Mouse (Mus musculus) cerebellum, postnatal 14 days (tissue): ENCODE data around the gene Ephx1.
A peak's percentile ranks its signal among the peaks of the same experiment; 100 is the strongest.
"Not testable (repeated sequence)": the region's sequence is repeated elsewhere in the genome, so short reads cannot be mapped to it uniquely, and the experiment has no call there.

Experiments
- DNase-seq, 2 experiments: peaks; one replicate each; pipeline ENCODE4 v3.0.0; 2021; ENCODE audit warnings: mixed read lengths in 2 of 2

Ephx1 gene

DNA sequence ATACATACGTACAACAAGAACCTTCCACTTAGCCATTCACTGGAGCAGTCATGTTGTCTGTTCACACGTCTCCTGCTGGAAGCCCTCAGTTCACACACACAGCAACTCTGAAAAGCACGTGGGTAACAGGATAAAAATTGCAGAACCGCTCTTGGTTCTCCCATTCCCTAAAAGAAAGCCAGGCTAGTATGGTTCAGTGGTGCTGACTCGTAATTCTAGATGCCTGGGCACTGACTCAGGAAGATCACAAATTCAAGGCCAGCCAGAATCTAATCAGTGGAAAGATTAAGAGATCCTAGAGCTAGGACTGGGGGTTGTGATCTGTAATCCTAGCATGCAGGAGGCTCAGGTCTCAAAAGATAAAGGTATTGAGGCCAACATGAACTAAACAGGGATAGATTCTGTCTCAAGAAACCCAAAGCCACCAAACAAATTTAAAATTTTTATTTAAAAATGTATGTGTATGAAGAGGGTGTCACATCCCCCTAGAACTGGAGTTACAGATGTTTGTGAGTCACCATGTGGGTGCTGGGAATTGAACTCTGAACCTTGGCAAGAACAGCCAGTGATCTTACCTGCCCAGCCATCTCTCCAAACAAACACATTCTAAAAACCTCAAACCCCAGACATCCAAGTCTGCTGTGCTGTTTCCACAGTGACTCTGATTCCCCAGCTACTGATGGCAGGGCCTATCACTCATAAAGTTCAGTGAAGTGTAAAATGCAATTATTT, at the start of gene Ephx1:
Gene Ephx1 (minus strand): TSS at position 149 of the 732 bp plus-strand sequence.
- DNase-seq = no peak

DNA sequence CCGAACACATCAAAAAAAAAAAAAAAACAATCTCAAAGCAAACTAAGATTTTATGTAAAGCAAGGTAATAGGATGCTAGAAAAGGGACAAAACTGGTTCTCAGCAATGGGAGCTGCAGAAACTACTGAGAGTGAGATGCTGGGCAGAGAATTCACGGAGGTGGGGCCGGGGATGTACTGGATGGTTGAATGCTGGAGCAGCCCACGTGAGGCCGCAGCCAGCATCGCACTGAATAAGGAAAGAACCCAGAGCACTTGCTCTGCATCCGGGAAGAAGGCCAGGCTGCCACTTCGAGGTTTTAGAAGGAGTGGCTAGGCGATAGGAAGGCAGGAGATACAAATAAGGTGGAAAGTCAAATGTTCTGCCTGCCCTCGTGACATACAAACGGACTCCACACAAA, 49.0 kb upstream of the Ephx1 start:
- no peak for DNase-seq

DNA sequence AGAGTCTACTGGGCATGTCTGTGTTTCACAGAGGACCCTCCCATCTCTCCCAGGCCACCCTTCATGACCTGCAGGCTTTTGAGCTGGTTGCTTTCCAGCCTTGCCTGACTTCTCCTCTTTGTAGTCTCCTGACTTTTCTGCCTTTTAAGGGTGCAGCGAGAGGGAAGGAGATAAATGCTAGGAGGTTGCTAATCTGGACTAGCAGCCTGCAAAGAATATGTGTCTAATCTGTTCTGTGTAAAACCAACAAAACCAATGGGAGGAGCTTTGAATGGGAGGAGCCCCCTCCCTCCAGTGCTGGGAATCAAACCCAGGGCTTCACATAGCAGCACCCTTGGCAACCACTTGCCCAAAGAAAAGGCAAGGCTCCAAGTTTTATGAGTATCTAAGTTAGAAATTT, 47.6 kb upstream of the Ephx1 start:
- DNase-seq = no peak

- DNase-seq = peak; percentile 15 to 44
Observed at GRCm38 (mm10) chr1:181064648-181065047, 43.9 kb upstream of the Ephx1 start.

- DNase-seq = peak; percentile 55 to 67
Observed at GRCm38 (mm10) chr1:181063991-181064390, 43.3 kb upstream of the Ephx1 start.

DNA sequence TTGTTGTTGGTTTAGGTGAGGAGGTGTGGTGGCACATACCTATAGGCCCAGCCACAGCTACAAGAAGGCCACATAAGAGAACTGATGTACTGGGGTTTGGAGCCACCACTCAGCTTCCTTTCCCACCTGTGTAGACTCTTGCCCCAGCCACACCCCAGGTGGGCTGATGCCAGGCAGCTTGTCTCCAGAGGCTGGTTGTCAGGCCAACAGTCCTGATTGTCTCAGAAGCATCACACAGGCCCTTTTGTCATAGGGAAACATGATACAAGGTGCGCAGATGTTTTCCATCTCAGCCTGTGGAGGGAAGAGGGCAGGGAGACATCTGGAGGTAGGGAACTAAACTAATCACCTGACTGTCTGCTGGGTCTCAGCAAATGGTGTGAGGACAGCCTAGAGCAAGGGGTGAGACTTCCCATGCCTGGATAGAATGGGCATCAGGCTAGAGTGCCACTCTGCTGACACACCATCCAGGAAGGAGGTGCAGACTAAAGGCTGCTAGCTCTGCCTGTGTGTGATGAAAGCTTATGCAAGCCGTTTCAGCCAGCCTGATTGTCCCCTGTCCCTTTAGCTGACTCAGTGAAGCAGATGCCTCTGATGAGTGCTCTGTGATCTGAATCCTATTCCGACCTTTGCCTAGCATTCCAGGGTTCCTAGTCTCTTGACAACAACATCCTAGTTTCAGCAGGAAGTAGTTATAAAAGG, 41.2 kb upstream of the Ephx1 start:
- no peak for DNase-seq

GRCm38 (mm10) chr1:181052898-181053297, 32.2 kb upstream of the Ephx1 start:
- DNase-seq = no peak

DNA sequence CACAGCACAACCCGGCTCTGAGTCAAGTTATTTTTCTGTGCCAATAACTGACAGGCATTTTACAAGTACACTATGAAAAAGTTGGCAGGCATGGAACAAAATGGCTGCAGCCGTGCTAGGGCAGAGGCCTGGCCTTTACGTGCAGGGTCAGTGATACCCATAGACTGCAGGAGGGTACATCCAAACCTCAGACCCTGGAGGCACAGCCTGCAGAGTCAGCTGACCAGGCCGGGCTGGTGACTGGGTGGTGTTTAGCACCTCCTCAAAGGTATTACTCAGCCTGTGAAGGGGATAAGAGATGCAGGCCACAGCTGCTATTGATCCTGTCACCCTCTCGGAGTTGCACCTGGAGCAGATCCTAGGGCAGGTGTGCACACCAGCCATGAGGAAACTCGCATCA, 30.2 kb upstream of the Ephx1 start, which contains the start of gene 9130409I23Rik:
Gene 9130409I23Rik (plus strand): TSS at position 301 of the 400 bp plus-strand sequence.
- DNase-seq = no peak

DNA sequence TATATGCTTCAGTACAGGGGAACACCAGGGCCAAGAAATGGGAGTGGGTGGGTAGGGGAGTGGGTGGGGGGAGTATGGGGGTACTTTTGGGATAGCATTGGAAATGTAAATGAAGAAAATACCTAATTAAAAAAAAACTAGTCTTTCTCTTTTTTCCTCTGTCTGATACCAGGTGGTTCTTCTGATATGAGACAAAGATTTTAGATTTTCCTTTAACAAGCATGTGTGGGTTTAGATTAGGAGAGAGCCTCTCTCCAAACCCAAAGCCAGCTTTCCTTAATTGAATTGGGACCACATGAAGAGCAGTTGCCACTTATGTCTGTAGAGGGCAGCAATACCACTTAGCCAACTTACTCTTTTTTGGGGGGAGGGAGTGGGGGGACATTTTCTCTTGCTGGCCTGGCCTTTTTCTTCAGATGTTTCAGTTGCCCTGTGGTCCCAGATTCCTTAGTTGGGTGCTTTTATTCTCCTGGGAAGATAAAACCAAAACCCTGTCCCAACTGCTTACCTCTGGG, 28.7 kb upstream of the Ephx1 start:
- DNase-seq = no peak

DNA sequence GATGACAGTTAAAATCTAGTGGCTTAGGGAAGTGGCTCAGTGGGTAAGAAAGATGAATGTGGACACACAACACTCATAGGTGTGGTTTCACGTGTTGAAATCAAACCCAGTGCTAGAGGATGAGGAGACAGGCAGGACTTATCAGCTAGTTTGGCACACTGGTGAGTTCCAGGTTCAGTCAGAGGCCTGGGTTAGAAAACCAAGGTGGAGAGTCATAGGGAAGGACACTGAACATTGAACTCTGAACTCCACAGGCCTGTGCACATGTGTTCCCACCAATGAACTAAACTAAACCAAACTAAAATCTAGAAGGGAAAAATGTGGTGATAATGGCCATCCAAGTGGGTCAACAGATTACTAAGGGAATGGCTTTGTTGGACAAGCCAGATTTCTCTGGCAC, 26.8 kb upstream of the Ephx1 start:
- no peak for DNase-seq

DNA sequence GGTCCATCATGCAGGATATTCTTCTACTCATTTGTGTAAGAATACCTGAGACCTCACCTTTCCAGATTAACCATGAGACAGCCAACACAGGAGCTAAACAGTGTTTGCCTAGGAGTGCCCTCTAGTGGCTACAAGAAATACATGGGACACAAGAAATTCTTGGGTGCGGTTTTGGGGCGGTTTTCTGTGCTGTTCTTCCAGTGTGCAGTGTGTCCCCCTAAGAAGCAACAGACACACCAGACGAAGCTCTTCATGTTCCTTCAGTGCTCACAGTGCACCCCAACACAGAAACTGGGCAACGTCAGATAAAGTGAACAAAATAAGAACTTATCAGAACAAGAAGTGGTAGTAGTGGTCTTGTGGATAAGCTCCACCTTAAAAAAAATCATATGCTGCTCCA, 18.9 kb upstream of the Ephx1 start:
- peak; percentile 62 to 67 for DNase-seq

GRCm38 (mm10) chr1:181037623-181038022, 16.9 kb upstream of the Ephx1 start:
- peak; percentile 41 to 59 for DNase-seq

- not testable (repeated sequence) for DNase-seq
Observed at GRCm38 (mm10) chr1:181035015-181035778, 14.5 kb upstream of the Ephx1 start.

- peak; percentile 77 to 82 for DNase-seq
Observed at GRCm38 (mm10) chr1:181022265-181022664, 1.6 kb upstream of the Ephx1 start.

GRCm38 (mm10) chr1:181021488-181021865, 773 bp upstream of the Ephx1 start:
- DNase-seq = no peak

DNA sequence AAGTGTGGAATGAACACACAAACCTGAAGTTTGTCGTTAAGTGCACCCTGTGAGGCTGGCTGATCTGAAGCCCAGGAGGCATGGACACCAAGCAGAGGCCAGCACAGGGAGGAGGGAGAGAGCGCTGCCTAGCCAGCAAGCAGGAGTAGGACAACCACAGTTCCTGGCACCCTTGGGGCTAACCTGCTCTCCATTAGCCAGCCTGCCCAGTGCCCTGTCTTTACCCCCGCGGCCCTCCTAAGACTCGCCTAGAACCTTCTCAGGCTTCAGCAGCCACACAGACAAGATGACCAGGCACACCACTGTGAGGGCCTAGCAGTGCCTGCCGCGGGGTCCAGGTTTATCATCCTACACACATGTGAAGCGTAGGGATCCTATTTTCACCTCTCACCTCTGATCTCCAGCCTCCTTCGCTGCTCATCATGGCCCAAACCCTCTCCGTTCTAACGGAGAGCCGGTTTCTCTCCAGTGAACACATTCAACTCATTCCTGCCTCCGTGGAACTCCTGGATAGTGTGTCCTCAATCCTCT, 2.7 kb downstream of the Ephx1 start:
- DNase-seq = peak in 1 of 2 experiments; percentile 17

DNA sequence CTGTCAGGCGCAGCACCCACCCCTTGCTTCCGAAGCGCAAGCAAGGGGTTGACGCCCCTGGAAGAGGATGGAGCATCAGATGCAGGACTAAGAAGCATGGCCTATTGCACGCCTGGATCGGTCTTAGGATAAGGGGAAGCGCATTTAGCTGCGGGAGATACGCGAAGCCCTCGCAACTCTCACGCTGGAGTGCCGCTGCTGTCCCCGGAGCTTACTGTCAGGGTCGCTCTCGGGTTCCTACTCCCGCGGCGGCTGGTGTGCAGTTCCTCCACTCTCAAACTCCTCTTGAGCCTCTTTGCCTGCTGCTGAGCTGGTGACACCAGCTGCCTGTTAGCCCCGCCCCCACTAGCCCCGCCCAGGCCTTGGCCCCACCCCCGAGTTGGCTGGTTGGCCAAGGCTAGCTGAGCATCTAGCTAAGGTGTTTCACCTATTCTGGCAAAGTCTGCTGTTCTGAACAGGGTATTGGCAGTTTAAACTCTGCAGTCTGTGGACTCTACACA, 3.4 kb downstream of the Ephx1 start:
- peak; percentile 86 to 88 for DNase-seq

DNA sequence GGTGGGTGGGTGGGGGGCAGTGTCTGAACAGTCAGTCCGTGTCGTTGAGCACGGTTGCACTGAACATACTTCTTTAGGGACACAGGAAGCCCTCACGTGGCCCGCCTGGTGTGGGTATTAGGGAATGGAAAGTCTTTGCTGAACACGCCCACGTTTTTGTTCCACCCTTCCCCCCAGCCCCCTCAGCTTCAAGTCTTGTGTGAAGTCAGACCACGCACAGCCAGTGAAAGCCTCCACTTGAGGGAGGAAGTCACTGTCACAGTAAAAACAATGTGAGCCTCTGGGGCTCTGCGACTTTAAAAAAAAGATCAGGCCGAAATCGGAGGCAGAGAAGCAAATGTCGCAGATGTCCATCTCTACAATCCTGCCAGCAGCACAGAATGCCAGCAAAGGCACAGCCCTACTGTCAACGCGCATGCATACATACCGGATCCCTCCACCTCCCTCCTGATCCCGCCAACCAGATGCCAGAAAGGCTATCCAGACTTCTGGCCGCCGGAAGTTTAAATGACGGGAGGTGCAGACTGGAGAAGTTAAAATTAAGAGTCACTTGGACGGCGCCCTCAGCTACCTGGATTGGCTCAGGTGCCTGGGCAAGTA, 4.1 kb downstream of the Ephx1 start:
- DNase-seq = peak; percentile 76 to 79

GRCm38 (mm10) chr1:181016045-181016444, 4.7 kb downstream of the Ephx1 start:
- DNase-seq = peak in 1 of 2 experiments; percentile 14

GRCm38 (mm10) chr1:181015558-181015957, 5.1 kb downstream of the Ephx1 start:
- DNase-seq = peak; percentile 28 to 45

GRCm38 (mm10) chr1:181014731-181015500, 5.8 kb downstream of the Ephx1 start:
- DNase-seq = peak; percentile 65 to 74
